Mouse (Mus musculus) limb, embryonic 13.5 days (tissue): ENCODE data around the gene Cab39l. TPM values are rescaled to one million over a fixed set of nuclear protein-coding genes. Genes with fewer than 3 reads are reported as not detected.
"Not testable (repeated sequence)": the region's sequence is repeated elsewhere in the genome, so short reads cannot be mapped to it uniquely, and the experiment has no call there.

Source experiments
- ATAC-seq: fragments of 200-750 bp; cut with Nextera tagmentation; 2 replicates; pipeline ENCODE4 v1.8.0; 2017; ENCODE audit warnings: low read depth, moderate number of reproducible peaks, moderate TSS enrichment; ENCODE audit not compliant: low FRiP score
- H3K27ac ChIP-seq: fragments of 300-500 bp; sonication (generic); 2 replicates; pipeline ENCODE4 v1.5.1; 2015; ENCODE audit warnings: inconsistent platforms, mild to moderate bottlenecking, moderate library complexity
- H3K27me3 ChIP-seq: fragments of 300-500 bp; sonication (generic); 2 replicates; pipeline ENCODE4 v1.6.1; 2015; ENCODE audit warnings: mild to moderate bottlenecking, inconsistent platforms
- H3K36me3 ChIP-seq: fragments of 300-500 bp; sonication (generic); 2 replicates; pipeline ENCODE4 v1.6.1; 2015; ENCODE audit warnings: inconsistent platforms, mild to moderate bottlenecking, moderate library complexity
- H3K4me1 ChIP-seq: fragments of 300-500 bp; sonication (generic); 2 replicates; pipeline ENCODE4 v1.6.1; 2015; ENCODE audit warnings: inconsistent platforms
- H3K4me2 ChIP-seq: fragments of 300-500 bp; sonication (generic); replicated peaks from 2 replicates; pipeline ENCODE4 v1.6.1; 2015; ENCODE audit warnings: inconsistent platforms, mild to moderate bottlenecking, moderate library complexity
- H3K4me3 ChIP-seq: fragments of 300-500 bp; sonication (generic); 2 replicates; pipeline ENCODE4 v1.5.1; 2015; ENCODE audit warnings: moderate library complexity, mild to moderate bottlenecking, inconsistent platforms
- H3K9ac ChIP-seq: fragments of 300-500 bp; sonication (generic); 2 replicates; pipeline ENCODE4 v1.6.1; 2015; ENCODE audit warnings: mild to moderate bottlenecking, inconsistent platforms
- H3K9me3 ChIP-seq: fragments of 300-500 bp; sonication (generic); 2 replicates; pipeline ENCODE4 v1.6.1; 2016; ENCODE audit warnings: inconsistent platforms
- WGBS: fragments of 180-500 bp; shearing (Covaris S2); methylation state at CpG from one replicate; pipeline ENCODE4 v1.1.7; 2015; 5-methylcytosine and 5-hydroxymethylcytosine counted together
- polyA plus RNA-seq: library from polyadenylated mRNA; unstranded; fragments of >200 nt; fragmentation: Nextera tagmentation; extraction: Ambion mirVana; gene quantifications from 2 replicates; pipeline ENCODE4 v1.2.1, GENCODE M21; 2015

Cab39l gene
- polyA plus RNA-seq = 36.6 and 38.1 TPM in 2 replicates

GRCm38 (mm10) chr14:59440558-59441471 is at the start of gene Cab39l, which contains the start of gene Setdb2:
Gene Cab39l (plus strand): TSS chr14:59440972.
Gene Setdb2 (minus strand): TSS chr14:59440884.
- Histone ChIP-seq H3K27ac (peak within 1 kb of the TSS; percentile 79), H3K4me2 (peak within 1 kb of the TSS; percentile 77), H3K4me1 (peaks cover 11% of the 10 kb centered on the region), H3K27me3 (no peaks in the 10 kb centered on the region), H3K9me3 (no peaks in the 10 kb centered on the region), H3K36me3 (no peaks in the 10 kb centered on the region), H3K9ac (peak within 1 kb of the TSS; percentile 92), H3K4me3 (peak within 1 kb of the TSS; percentile 85)
- ATAC-seq = peak; percentile 100
- WGBS = under 1% methylated on average over 65 of the region's 66 CpGs

GRCm38 (mm10) chr14:59395281-59395680 is 45.5 kb upstream of the Cab39l start, which contains the start of gene Phf11c:
Gene Phf11c (minus strand): TSS chr14:59395381.
- Histone ChIP-seq H3K27me3 (no peaks in the 10 kb centered on the region), H3K4me2 (no peak within 1 kb of the TSS), H3K36me3 (0 out of 2 replicates have a peak, but pooled peaks cover 2% of the 10 kb centered on the region), H3K27ac (no peak within 1 kb of the TSS), H3K4me3 (no peak within 1 kb of the TSS), H3K9me3 (no peaks in the 10 kb centered on the region), H3K4me1 (no peaks in the 10 kb centered on the region), H3K9ac (no peak within 1 kb of the TSS)
- 92% methylated on average over 3 of the region's 3 CpGs for WGBS
- no peak for ATAC-seq

- ATAC-seq = no peak
- Histone ChIP-seq H3K27me3 (no peaks in the 10 kb centered on the region), H3K4me2 (no peak overlapping the region), H3K4me3 (no peak overlapping the region), H3K9me3 (no peaks in the 10 kb centered on the region), H3K27ac (no peak overlapping the region), H3K4me1 (no peaks in the 10 kb centered on the region), H3K9ac (no peak overlapping the region), H3K36me3 (peaks cover 6% of the 10 kb centered on the region)
- WGBS = 82% methylated on average over 2 of the region's 2 CpGs
Observed at GRCm38 (mm10) chr14:59396999-59397398, 43.8 kb upstream of the Cab39l start.

- not testable (repeated sequence) for H3K4me1 ChIP-seq, H3K27me3 ChIP-seq, ATAC-seq, H3K9ac ChIP-seq, H3K4me2 ChIP-seq, H3K9me3 ChIP-seq, H3K4me3 ChIP-seq, H3K27ac ChIP-seq
- WGBS = 99% methylated on average over 2 of the region's 2 CpGs
- H3K36me3 ChIP-seq = peaks cover 32% of the 10 kb centered on the region
Observed at GRCm38 (mm10) chr14:59414979-59415378, 25.8 kb upstream of the Cab39l start.

GRCm38 (mm10) chr14:59418171-59418570 is 22.6 kb upstream of the Cab39l start:
- Histone ChIP-seq H3K4me3 (no peak overlapping the region), H3K4me2 (no peak overlapping the region), H3K36me3 (peaks cover 30% of the 10 kb centered on the region), H3K9me3 (no peaks in the 10 kb centered on the region), H3K9ac (no peak overlapping the region), H3K4me1 (no peaks in the 10 kb centered on the region), H3K27ac (no peak overlapping the region), H3K27me3 (no peaks in the 10 kb centered on the region)
- WGBS = 90% methylated on average over 4 of the region's 4 CpGs
- no peak for ATAC-seq

- ATAC-seq = no peak
- Histone ChIP-seq H3K4me3 (no peak overlapping the region), H3K36me3 (peaks cover 10% of the 10 kb centered on the region; the same call in 1 of the 2 replicates), H3K9ac (no peak overlapping the region), H3K4me1 (no peaks in the 10 kb centered on the region), H3K27ac (no peak overlapping the region), H3K9me3 (no peaks in the 10 kb centered on the region), H3K27me3 (no peaks in the 10 kb centered on the region), H3K4me2 (no peak overlapping the region)
- 85% methylated on average over 11 of the region's 11 CpGs for WGBS
Observed at GRCm38 (mm10) chr14:59422912-59423663, 17.7 kb upstream of the Cab39l start.

- no peak overlapping the region for H3K9ac ChIP-seq
- H3K4me2 ChIP-seq = no peak overlapping the region
- H3K36me3 ChIP-seq = 0 out of 2 replicates have a peak, but pooled peaks cover 10% of the 10 kb centered on the region
- no peaks in the 10 kb centered on the region for H3K9me3 ChIP-seq
- H3K4me3 ChIP-seq = no peak overlapping the region
- no peaks in the 10 kb centered on the region for H3K27me3 ChIP-seq
- 87% methylated on average over 1 of the region's 1 CpGs for WGBS
- H3K27ac ChIP-seq = no peak overlapping the region
- no peaks in the 10 kb centered on the region for H3K4me1 ChIP-seq
- no peak for ATAC-seq
Observed at GRCm38 (mm10) chr14:59430556-59430955, 10.2 kb upstream of the Cab39l start.

- Histone ChIP-seq H3K4me2 (no peak overlapping the region), H3K36me3 (0 out of 2 replicates have a peak, but pooled peaks cover 4% of the 10 kb centered on the region), H3K27ac (no peak overlapping the region), H3K27me3 (no peaks in the 10 kb centered on the region), H3K9ac (no peak overlapping the region), H3K4me3 (no peak overlapping the region), H3K4me1 (no peaks in the 10 kb centered on the region), H3K9me3 (no peaks in the 10 kb centered on the region)
- 69% methylated on average over 2 of the region's 2 CpGs for WGBS
- no peak for ATAC-seq
Observed at GRCm38 (mm10) chr14:59433902-59434301, 6.9 kb upstream of the Cab39l start.

- no peaks in the 10 kb centered on the region for H3K9me3 ChIP-seq
- no peak overlapping the region for H3K27ac ChIP-seq
- no peak overlapping the region for H3K9ac ChIP-seq
- H3K4me1 ChIP-seq = peaks cover 11% of the 10 kb centered on the region
- H3K27me3 ChIP-seq = no peaks in the 10 kb centered on the region
- no peak overlapping the region for H3K4me2 ChIP-seq
- ATAC-seq = no peak
- no peaks in the 10 kb centered on the region for H3K36me3 ChIP-seq
- no peak overlapping the region for H3K4me3 ChIP-seq
Observed at GRCm38 (mm10) chr14:59435206-59435605, 5.6 kb upstream of the Cab39l start.

- 78% methylated on average over 3 of the region's 3 CpGs for WGBS
- Histone ChIP-seq H3K4me3 (no peak overlapping the region), H3K4me1 (peaks cover 11% of the 10 kb centered on the region), H3K36me3 (no peaks in the 10 kb centered on the region), H3K9me3 (no peaks in the 10 kb centered on the region), H3K4me2 (no peak overlapping the region), H3K27ac (no peak overlapping the region), H3K27me3 (no peaks in the 10 kb centered on the region), H3K9ac (no peak overlapping the region)
- ATAC-seq = no peak
Observed at GRCm38 (mm10) chr14:59437398-59437797, 3.4 kb upstream of the Cab39l start.

- H3K9me3 ChIP-seq = no peaks in the 10 kb centered on the region
- no peak for ATAC-seq
- no peak overlapping the region for H3K4me3 ChIP-seq
- H3K4me1 ChIP-seq = peaks cover 11% of the 10 kb centered on the region
- no peak overlapping the region for H3K4me2 ChIP-seq
- H3K9ac ChIP-seq = no peak overlapping the region
- H3K27ac ChIP-seq = no peak overlapping the region
- H3K36me3 ChIP-seq = no peaks in the 10 kb centered on the region
- 86% methylated on average over 2 of the region's 2 CpGs for WGBS
- H3K27me3 ChIP-seq = no peaks in the 10 kb centered on the region
Observed at GRCm38 (mm10) chr14:59438505-59438904, 2.3 kb upstream of the Cab39l start.

- no peak for ATAC-seq
- 21% methylated on average over 7 of the region's 7 CpGs for WGBS
- Histone ChIP-seq H3K9ac (peak overlapping the region; percentile 92), H3K4me1 (peaks cover 11% of the 10 kb centered on the region), H3K4me3 (peak overlapping the region; percentile 85), H3K4me2 (peak overlapping the region; percentile 77), H3K27ac (no peak overlapping the region), H3K27me3 (no peaks in the 10 kb centered on the region), H3K9me3 (no peaks in the 10 kb centered on the region), H3K36me3 (no peaks in the 10 kb centered on the region)
Observed at GRCm38 (mm10) chr14:59440039-59440438, 733 bp upstream of the Cab39l start.
